Mouse (Mus musculus): ENCODE data around the gene Slc24a3. TPM values are rescaled to one million over a fixed set of nuclear protein-coding genes. Genes with fewer than 3 reads are reported as not detected.

Slc24a3 gene
- total RNA-seq, 2 experiments from 2014 or later = 2.2 to 2.6 TPM

DNA sequence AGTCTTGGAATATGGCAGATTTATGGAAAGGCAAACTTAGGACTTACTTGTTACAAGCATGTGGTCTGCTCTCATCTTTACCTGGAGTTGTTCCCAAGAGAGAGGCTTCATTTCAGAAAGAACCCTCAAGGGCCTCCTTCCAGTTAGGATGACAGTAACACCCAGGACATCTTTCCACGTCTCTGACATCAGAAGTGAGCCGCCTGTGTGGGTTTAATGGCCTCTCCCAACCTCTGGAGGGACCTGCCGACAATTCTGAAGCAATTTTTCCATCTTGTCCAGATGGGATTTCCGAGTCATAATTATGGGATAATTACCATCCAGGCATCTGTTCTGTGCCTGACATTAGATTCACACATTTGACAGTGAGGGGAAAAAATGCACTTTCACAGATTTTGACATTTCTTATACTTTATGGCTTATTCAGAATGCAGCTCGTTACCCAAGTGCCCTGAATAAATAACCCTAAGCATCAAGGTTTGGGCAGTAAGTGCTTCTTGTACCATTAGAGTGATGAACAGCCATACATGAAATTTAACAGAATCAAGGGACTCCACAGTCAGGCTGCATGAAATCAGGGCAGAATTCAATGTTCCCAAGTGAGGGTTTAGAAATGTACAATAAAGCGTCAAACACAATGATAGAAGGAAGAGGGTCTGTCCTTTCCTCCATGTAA is 463.7 kb downstream of the Slc24a3 start:
- DNase-seq = no peak

DNA sequence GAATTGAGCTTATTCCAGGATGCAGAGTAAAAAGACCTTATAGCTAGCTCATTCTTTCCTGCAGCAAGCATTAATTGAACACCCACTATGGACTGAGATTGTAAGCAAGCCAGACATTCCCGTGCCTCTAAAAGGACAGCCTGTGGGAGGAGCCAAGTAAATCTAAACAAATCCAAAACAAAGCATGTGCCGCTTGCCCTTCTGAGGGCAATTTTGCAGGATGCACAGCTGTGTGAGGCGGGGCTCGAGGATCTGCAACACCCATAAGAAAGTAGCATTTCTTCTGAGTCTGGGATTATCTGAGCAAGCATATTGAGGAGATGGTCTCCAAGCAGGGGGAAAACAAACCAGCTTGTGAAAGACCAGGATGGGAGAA is 464.2 kb downstream of the Slc24a3 start:
- no peak for DNase-seq

- DNase-seq = no peak
Measured at GRCm38 (mm10) chr2:145633811-145634210, 466.3 kb downstream of the Slc24a3 start.

DNA sequence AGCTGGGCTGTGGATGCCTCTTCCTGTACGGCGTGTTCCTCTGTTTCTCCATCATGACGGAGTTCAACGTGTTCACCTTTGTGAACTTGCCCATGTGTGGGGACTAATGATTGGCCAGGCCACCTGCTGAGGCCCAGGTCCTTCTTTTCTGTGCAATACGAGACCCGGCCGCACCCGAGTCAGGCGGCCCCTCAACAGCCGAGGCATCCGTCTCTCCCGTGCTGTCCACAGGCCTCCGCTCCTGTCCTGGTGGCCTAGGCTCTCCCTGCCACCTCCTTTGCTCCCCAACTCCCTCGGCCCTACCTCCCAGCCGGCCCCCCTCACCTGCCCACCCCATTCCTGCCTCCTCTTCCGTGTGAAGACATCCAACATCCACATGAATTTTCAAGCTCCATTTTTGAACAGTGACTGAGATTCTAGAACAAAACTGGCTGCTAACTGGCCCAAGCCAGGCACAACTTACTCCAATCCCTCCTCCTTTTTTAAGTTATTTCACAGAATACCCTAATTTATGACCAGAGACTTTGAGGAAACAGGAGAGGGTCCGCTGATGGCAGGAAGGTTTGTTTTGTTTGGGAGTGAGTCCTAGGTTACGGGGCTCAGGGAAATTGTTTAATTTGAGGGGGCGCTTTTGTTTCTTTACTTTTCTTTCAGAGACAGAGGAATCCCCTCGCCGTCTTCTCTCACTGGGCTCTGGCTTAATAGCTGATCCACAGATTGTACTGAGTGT is 472.9 kb downstream of the Slc24a3 start:
- DNase-seq = no peak

DNA sequence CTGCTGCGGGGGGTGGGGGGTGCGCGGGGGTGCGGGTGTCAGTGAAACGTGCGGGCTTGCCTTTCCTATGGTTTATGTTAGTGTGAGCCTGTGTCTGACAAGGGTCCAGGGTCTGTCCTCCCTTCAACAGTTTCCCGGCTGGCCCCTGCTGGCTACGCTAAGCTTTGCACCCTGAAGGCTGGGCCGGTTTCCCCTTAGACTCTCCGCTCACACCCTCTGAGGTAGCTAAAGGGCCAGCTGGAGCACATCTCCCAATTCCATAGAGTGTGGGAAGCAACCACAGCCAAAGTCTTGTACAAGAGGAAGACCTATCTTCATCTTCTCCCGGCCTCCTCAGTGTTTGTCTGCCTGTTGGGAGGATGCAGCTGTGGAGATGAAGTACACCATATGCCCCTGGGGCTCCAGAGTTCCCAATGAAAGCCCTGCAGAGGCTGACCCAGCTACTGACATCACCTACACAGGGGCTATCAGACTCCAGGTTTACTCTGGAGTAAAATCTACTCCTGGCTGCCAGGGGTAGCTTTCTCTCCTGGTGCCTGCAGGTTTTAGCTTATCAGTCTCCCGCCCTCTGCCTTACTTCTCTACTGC is 487.9 kb downstream of the Slc24a3 start:
- no peak for DNase-seq

DNA sequence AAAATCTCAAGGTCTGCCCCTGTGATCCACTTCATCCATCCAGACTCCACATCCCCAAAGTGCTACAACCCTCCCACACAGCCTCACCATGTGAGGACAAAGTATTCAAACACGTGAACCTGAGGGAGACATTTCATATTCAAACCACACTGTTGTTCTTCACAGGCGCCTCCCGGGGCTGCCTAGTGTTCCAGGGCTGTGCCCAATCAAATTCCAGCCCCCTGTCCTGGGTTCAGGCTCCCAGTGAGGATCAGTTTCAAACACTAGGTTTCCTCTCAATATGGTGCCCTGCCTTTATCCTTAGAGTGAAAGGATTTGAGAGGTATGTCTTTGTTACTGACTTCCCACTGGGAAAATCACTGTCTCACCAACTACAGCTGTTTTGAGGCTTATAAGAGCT is 488.6 kb downstream of the Slc24a3 start:
- no peak for DNase-seq

GRCm38 (mm10) chr2:145656716-145657115 is 489.2 kb downstream of the Slc24a3 start:
- DNase-seq = no peak

DNA sequence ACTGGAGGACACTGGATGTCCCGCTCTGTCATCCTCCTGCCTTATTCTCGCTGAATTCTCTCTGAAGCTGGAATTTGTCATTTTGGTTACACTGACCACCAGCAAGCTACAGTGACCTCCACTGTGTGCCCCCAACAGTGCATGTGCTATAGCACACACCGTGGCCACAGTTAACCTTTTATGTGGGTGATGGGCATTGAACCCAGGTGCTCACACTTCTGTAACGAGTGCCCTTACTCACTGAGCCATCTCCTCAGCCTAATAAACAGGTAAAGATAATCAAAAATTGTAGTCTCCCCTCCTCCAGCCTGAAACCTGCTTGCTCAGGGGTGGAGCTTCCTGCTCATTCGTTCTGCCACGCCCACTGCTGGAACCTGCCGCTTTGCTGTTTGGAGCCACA is 493.7 kb downstream of the Slc24a3 start:
- no peak for DNase-seq

- DNase-seq = no peak
Measured at GRCm38 (mm10) chr2:145663899-145664298, 496.3 kb downstream of the Slc24a3 start.

GRCm38 (mm10) chr2:145664311-145664710 is 496.8 kb downstream of the Slc24a3 start:
- no peak for DNase-seq

DNA sequence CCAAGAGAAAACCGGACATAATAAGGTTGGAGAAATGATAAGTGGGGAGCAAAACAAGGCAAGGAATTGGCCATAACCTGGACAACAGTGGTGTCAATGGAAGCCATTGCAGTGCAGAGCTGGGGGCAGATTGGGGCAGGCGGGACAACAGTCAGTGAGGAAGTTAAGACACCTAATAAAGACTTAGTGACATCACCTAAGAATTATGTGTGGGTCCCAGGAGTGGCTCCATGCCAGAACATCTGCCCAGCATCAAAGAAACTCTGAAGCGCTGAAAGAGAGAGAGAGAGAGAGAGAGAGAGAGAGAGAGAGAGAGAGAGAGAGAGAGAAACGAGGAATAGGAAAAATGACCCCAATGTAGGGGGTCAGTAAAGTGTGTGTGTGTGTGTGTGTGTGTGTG is 500.6 kb downstream of the Slc24a3 start:
- DNase-seq = no peak

DNA sequence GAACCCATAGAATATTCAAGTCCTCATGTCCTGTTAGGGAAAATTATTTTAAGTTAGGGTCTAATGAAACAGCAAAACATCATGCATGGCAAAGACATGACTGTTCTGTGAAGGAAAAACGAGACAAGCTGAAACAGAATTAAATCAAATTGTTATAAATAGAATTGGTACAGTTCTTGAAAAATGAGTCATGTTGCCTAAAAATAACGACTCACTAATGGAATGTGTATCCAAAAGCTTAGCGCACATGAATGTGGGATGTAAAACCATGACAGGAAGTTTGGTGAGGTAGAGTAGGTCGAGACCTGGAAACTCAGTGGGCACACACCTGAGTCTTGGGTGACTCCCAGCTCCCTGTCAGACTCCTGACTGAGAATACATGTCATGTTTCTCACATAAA is 502.6 kb downstream of the Slc24a3 start:
- no peak for DNase-seq

DNA sequence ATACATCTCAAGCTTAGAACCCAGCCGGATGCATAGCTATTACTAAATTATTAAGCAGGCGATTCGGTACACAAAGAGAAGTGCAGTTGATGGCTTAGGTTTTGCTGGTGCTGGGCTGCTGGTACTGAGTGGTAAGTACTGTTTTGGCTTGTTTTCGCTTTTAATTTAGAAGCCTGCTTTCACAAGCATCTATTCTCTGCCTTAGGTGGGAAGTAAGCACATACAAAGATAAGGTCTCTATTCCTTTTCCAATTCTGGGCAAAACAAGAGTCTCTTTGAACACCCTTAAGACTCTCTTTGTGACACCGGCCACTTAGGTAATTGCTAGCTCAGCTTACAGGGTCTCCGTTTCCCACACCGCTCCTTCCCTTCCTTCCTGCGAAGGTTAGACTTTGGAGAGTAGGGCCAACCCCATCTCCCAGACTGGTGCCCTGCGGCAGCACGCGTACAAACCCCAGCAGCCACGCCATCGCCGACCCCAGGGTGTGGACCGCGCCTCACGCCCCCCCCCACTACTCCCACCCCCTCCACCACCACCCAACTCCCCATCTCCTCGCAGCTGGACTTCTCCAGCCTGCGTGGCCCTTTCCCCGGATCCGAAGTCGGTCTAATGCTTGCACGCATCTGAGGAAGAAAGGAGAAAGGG is 507.1 kb downstream of the Slc24a3 start:
- no peak for DNase-seq

DNA sequence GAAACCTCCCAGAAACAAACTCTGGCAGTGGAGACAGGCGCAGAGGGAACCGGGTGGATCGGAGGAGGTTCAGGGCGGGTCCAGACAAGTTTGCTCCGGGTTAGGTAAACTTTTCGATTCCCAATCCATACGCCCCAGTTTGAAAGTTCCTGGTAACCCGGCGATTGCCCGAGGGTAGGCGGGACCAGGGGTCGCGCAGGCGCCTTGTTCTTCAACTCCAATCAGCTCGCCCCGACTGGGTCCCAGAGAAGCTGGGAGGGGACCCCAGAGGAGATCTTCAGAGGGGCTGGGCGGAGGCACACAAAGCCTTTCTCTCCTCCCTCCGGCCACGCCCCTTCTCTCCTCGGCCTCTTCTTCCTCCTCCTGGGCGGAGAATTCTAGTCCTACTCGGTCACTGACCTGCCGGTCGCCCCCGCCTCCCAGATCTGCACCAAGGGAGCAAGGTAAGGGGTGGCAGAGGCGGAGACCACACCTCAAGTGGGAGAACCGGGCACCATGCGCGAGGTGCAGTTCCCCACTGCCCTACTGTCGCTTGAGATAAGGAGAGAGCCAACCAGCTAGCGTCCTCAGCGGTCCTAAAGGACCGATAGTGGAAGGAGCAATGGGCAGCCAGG is 507.7 kb downstream of the Slc24a3 start, which contains the start of gene Rin2:
Gene Rin2 (plus strand): TSS at position 74 of the 614 bp plus-strand sequence.
- peak; percentile 59 for DNase-seq

- no peak for DNase-seq
Measured at GRCm38 (mm10) chr2:145675756-145676543, 508.4 kb downstream of the Slc24a3 start.

DNA sequence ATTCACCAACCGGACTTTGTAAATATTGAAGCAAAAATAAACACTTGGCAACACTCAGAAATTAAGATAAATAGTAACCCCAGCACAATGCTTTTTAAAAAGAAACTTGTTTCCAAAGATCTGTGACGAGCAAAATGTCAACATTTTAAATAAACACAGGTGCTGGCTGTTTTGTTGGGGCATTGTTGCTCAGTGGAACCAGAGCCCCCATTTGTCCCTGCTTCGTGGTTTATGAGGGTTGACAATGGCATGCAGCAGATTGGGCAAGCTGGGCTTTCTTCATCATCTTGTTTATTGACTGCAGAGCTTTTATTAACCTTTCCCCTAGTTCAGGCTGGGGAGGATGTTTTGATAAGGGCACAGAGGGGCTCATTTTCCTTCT is 509.0 kb downstream of the Slc24a3 start:
- DNase-seq = no peak

DNA sequence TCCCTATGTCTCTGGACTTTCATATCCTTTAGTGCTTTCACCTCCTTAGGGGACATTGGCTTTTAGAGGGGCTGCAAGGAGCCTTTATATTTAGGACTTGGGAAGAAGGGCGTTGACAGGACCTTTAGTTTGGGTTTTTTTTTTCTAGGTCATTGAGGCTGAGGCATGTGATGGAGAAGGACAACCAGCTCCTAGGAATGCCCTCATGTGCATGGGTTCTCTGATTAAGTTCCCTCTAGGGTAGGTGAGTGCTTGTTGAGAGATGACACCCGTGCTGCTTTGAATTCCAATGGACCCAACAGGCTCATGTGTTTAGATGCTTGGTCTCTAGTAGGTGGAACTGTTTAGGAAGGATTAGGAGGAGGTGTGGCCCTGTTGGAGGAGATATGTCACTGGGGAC is 509.4 kb downstream of the Slc24a3 start:
- DNase-seq = no peak

GRCm38 (mm10) chr2:145680141-145680540 is 512.6 kb downstream of the Slc24a3 start:
- no peak for DNase-seq

- DNase-seq = no peak
Measured at GRCm38 (mm10) chr2:145680762-145681161, 513.2 kb downstream of the Slc24a3 start.

DNA sequence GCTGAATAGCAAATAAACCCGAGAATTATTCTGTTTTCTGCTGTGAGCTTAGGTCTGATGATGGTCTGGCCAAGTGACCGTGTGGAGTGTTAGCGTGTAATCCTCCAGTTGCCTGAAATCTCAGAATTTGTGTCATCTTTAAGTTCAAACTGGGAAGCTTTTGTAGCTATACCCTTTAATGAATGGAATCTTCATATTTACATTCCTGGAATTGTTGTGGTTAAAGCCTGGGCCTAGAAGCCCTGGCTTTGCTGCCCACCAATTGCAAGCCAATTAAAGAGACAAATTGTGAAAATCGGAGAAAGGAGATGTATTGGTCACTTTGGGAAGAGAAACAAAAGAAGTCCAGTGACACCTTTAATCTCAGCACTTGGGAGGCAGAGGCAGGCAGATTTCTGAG is 514.1 kb downstream of the Slc24a3 start:
- DNase-seq = no peak

GRCm38 (mm10) chr2:145682924-145683323 is 515.4 kb downstream of the Slc24a3 start:
- no peak for DNase-seq

GRCm38 (mm10) chr2:145683536-145683935 is 516.0 kb downstream of the Slc24a3 start:
- DNase-seq = no peak

All from gastrocnemius, postnatal 25 days (tissue).